Mouse (Mus musculus) erythroblast, embryonic 14.5 days (primary cell): Measurements from ENCODE around the gene Ninj1.

Experiments used
- GATA1 ChIP-seq: IDR thresholded peaks from 2 replicates; pipeline ENCODE4 v1.6.1; 2012; ENCODE audit warnings: low read length, inconsistent platforms, mixed read lengths
- TAL1 ChIP-seq: IDR thresholded peaks from 3 replicates; pipeline ENCODE4 v1.6.1; 2012; ENCODE audit warnings: low read length, inconsistent platforms, mixed read lengths

- no peak for TF ChIP-seq GATA1
- no peak for TF ChIP-seq TAL1
Measured at GRCm38 (mm10) chr13:49214454-49214853, 27.2 kb downstream of the Ninj1 start.
